Mouse (Mus musculus): ENCODE measurements around the gene Tle4. TPM values are rescaled to one million over a fixed set of nuclear protein-coding genes. Genes with fewer than 3 reads are reported as not detected.

Tle4 gene
- polyA plus RNA-seq, 1 experiment from 2014 or later: 2.9 TPM

- ATAC-seq (no peak), DNase-seq (ENCODE audit: low read depth, low spot score) (no peak)
- no peaks in the 10 kb centered on the region for H3K27me3 ChIP-seq
- CTCF ChIA-PET: no interaction called here
- TF ChIP-seq CTCF (IDR thresholded peaks at IDR 0.05): no peak
- POLR2A ChIA-PET: no interaction called here
- in situ Hi-C loops (cut with MboI; ENCODE audit: low pct_unique_long_range_greater_than_20kb): no loop called here
These were observed 5.9 kb downstream of the Tle4 start for GRCm38 (mm10) chr19:14591809-14592535.

- DNase-seq (ENCODE audit: low read depth, low spot score) (no peak), ATAC-seq (no peak)
- POLR2A ChIA-PET: no interaction called here
- no peak for TF ChIP-seq CTCF (IDR thresholded peaks at IDR 0.05)
- in situ Hi-C loops (cut with MboI; ENCODE audit: low pct_unique_long_range_greater_than_20kb): no loop called here
- CTCF ChIA-PET: no interaction called here
- no peaks in the 10 kb centered on the region for H3K27me3 ChIP-seq
These were observed 7.7 kb downstream of the Tle4 start for GRCm38 (mm10) chr19:14590154-14590553.

GRCm38 (mm10) chr19:14588221-14589123 is 9.4 kb downstream of the Tle4 start:
- ATAC-seq (peak; percentile 54), DNase-seq (ENCODE audit: low read depth, low spot score) (no peak)
- POLR2A ChIA-PET: no interaction called here
- H3K27me3 ChIP-seq: no peaks in the 10 kb centered on the region
- TF ChIP-seq CTCF (IDR thresholded peaks at IDR 0.05): no peak
- CTCF ChIA-PET: no interaction called here
- in situ Hi-C loops (cut with MboI; ENCODE audit: low pct_unique_long_range_greater_than_20kb): no loop called here

GRCm38 (mm10) chr19:14586171-14586570 is 11.7 kb downstream of the Tle4 start:
- ChIA-PET POLR2A (interaction anchor here (0.6 kb wide), 1 partner anchor 1654 kb away, joined by 4 read pairs; no protein-coding TSS in a partner anchor), CTCF (interaction anchor here (0.9 to 1.1 kb wide), 2 partner anchors 8 to 61 kb away, joined by 3 read pairs; no protein-coding TSS in a partner anchor)
- ATAC-seq (no peak), DNase-seq (ENCODE audit: low read depth, low spot score) (no peak)
- H3K27me3 ChIP-seq: no peaks in the 10 kb centered on the region
- in situ Hi-C loops (cut with MboI; ENCODE audit: low pct_unique_long_range_greater_than_20kb): no loop called here
- no peak for TF ChIP-seq CTCF (IDR thresholded peaks at IDR 0.05)

GRCm38 (mm10) chr19:14585731-14586130 is 12.1 kb downstream of the Tle4 start:
- ATAC-seq (no peak), DNase-seq (ENCODE audit: low read depth, low spot score) (no peak)
- in situ Hi-C loops (cut with MboI; ENCODE audit: low pct_unique_long_range_greater_than_20kb): no loop called here
- H3K27me3 ChIP-seq: no peaks in the 10 kb centered on the region
- ChIA-PET CTCF (interaction anchor here (0.7 to 1.1 kb wide), 3 partner anchors 8 to 60 kb away, joined by 3 to 4 read pairs (median 3); no protein-coding TSS in a partner anchor), POLR2A (no interaction called here)
- TF ChIP-seq CTCF (IDR thresholded peaks at IDR 0.05): no peak

GRCm38 (mm10) chr19:14585235-14585634 is 12.6 kb downstream of the Tle4 start:
- in situ Hi-C loops (cut with MboI; ENCODE audit: low pct_unique_long_range_greater_than_20kb): no loop called here
- POLR2A ChIA-PET: no interaction called here
- TF ChIP-seq CTCF (IDR thresholded peaks at IDR 0.05): no peak
- DNase-seq (ENCODE audit: low read depth, low spot score) (no peak), ATAC-seq (no peak)
- CTCF ChIA-PET: interaction anchor here (0.7 kb wide), 1 partner anchor 30 kb away, joined by 4 read pairs; no protein-coding TSS in a partner anchor
- no peaks in the 10 kb centered on the region for H3K27me3 ChIP-seq

GRCm38 (mm10) chr19:14578698-14579097 is 19.2 kb downstream of the Tle4 start:
- ChIA-PET POLR2A (no interaction called here), CTCF (no interaction called here)
- no peak for DNase-seq (ENCODE audit: low read depth, low spot score)
- ATAC-seq: peak; percentile 85
- no peak for TF ChIP-seq CTCF (IDR thresholded peaks at IDR 0.05)
- no peaks in the 10 kb centered on the region for H3K27me3 ChIP-seq
- in situ Hi-C loops (cut with MboI; ENCODE audit: low pct_unique_long_range_greater_than_20kb): no loop called here

- ChIA-PET POLR2A (no interaction called here), CTCF (interaction anchor here (0.9 to 1.4 kb wide), 2 partner anchors 8 to 9 kb away, joined by 3 read pairs; no protein-coding TSS in a partner anchor)
- ATAC-seq: no peak
- in situ Hi-C loops (cut with MboI; ENCODE audit: low pct_unique_long_range_greater_than_20kb): no loop called here
- H3K27me3 ChIP-seq: no peaks in the 10 kb centered on the region
- no peak for DNase-seq (ENCODE audit: low read depth, low spot score)
- no peak for TF ChIP-seq CTCF (IDR thresholded peaks at IDR 0.05)
These were observed 19.8 kb downstream of the Tle4 start for GRCm38 (mm10) chr19:14578016-14578415.

- ChIA-PET POLR2A (no interaction called here), CTCF (interaction anchor here (1.3 to 1.7 kb wide), 2 partner anchors 15 to 43 kb away, joined by 3 to 8 read pairs; no protein-coding TSS in a partner anchor)
- TF ChIP-seq CTCF (IDR thresholded peaks at IDR 0.05): no peak
- DNase-seq (ENCODE audit: low read depth, low spot score) (no peak), ATAC-seq (no peak)
- H3K27me3 ChIP-seq: peaks cover 3% of the 10 kb centered on the region
- in situ Hi-C loops (cut with MboI; ENCODE audit: low pct_unique_long_range_greater_than_20kb): no loop called here
These were observed 21.5 kb downstream of the Tle4 start for GRCm38 (mm10) chr19:14576311-14576710.

GRCm38 (mm10) chr19:14568879-14569278 is 29.0 kb downstream of the Tle4 start:
- no peak for TF ChIP-seq CTCF (IDR thresholded peaks at IDR 0.05)
- no peak for ATAC-seq
- in situ Hi-C loops (cut with MboI; ENCODE audit: low pct_unique_long_range_greater_than_20kb): no loop called here
- no peak for DNase-seq (ENCODE audit: low read depth, low spot score)
- H3K27me3 ChIP-seq: peaks cover 12% of the 10 kb centered on the region
- ChIA-PET CTCF (interaction anchor here (1.2 kb wide), 1 partner anchor 9 kb away, joined by 3 read pairs; no protein-coding TSS in a partner anchor), POLR2A (no interaction called here)

- no peak for ATAC-seq
- POLR2A ChIA-PET: no interaction called here
- no peak for DNase-seq (ENCODE audit: low read depth, low spot score)
- H3K27me3 ChIP-seq: peaks cover 9% of the 10 kb centered on the region
- CTCF ChIA-PET: no interaction called here
- in situ Hi-C loops (cut with MboI; ENCODE audit: low pct_unique_long_range_greater_than_20kb): no loop called here
- TF ChIP-seq CTCF (IDR thresholded peaks at IDR 0.05): no peak
These were observed 30.8 kb downstream of the Tle4 start for GRCm38 (mm10) chr19:14567081-14567480.
